Mouse (Mus musculus) thymus, postnatal 14 days (tissue): ENCODE results near the gene Prr18.
"Not testable (repeated sequence)": the region's sequence is repeated elsewhere in the genome, so short reads cannot be mapped to it uniquely, and the experiment has no call there.

Source experiments
- DNase-seq: peaks from one replicate; pipeline ENCODE4 v3.0.0; 2021

Gene Prr18

GRCm38 (mm10) chr17:8337159-8337558, at the start of gene Prr18:
TSS of gene Prr18 (plus strand) at chr17:8337459.
- not testable (repeated sequence) for DNase-seq

DNA sequence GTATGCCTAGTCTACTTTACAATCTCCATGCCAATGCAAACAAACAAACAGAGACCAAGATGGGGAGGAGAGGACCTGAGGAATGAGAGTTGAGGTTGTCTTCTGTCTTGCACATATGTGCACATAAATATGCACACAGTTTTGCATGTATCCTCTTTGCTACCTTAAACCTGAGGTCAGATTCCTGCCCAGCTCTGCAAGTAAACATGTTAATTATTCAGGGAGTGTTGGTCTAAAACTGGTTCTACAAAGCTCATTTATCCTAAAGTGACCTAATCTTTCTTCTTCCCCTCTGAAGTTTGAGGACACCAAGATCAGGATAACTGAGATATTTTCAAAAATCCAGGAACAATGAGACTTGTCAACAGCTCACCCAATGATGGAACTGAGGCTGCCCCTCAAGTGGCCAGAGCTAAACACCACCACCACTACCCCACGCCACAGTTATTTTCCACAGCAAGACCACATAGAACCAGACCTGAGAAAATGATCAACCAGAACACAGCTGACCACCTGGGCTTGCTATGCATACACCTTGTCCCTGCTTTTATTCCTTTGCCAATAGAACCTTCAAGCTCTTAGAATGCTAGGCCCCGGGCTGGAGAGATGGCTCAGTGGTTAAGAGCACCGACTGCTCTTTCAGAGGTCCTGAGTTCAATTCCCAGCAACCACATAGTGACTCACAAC, 47.1 kb upstream of the Prr18 start:
- no peak for DNase-seq

DNA sequence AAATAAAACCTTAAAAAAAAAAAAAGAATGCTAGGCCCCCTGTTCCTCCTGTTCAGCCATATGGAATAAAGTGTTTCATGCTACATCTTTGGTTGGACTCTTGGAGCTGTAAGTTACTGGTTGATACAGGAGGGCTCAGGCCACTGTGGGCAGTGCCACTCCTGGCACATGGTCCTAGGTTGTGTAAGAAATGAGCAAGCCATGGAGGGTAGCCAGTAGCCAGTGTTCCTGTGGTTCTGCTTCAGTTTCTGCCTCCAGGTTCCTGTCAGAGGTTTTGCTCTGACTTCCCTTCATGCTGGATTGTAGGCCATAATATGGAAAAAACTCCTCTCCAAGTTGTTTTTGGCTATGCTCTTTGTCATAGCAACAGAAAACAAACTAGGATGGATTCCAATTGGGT, 46.5 kb upstream of the Prr18 start:
- no peak for DNase-seq

- no peak for DNase-seq
Measured at GRCm38 (mm10) chr17:8295825-8296224, 41.4 kb upstream of the Prr18 start.

- no peak for DNase-seq
Measured at GRCm38 (mm10) chr17:8296313-8296844, 40.9 kb upstream of the Prr18 start.

DNA sequence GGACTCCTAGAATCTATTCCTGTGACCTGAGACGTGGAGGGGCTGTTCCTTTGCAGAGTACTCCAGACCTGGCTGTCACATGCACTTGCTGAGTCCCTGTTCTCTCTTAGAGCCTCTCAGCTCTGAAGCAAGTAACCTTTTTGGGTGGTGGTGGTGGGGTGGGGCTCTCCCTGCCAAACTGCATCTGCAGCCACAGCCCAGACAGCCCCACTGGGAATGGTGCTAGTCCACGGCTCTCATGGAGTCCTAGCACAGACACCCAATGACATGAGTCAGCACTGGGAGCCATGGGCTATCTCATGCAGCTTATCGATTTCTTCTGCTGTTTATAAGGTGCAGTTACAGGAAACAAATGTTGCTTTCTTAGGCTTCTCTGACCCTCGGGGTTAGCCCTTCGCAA, 39.5 kb upstream of the Prr18 start:
- DNase-seq, result no peak

DNA sequence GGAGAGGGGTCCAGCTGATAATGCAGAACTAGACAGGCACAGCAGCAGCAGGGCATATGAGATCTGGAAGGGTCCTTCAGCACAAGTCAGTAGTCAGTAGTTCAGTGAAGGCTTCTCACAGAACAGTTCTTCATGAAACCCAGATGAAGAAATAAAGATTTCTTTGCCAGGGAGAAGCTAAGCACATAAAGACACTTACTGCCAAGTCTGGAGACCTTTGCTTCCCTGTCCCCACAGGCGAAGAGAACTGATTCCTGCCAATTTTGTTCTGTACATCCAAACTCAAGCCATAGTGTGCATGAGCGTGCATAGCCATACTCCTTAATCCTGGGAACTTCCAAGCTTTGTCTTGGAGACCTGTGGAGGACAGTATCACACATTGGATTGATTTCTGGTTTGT, 39.0 kb upstream of the Prr18 start:
- DNase-seq, result no peak

DNA sequence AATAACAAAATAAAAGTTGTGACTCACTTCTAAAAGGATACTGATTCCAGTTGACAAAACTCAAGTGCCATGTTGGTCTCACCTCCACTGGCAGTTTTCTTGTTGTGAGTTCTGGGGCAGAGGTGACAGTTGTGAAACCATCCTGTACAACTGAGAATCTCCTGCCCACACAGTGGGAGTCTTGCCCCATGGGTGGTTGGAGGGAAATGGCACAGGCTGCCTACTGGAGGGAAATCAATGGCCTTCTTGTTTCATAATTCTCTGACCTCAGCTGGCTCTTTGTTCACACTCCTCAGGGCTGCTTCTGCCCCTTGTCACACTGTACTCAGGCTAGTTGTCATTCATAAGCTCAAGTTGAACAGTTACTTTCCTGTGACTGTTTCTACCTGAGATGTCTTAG, 37.7 kb upstream of the Prr18 start:
- no peak for DNase-seq

DNA sequence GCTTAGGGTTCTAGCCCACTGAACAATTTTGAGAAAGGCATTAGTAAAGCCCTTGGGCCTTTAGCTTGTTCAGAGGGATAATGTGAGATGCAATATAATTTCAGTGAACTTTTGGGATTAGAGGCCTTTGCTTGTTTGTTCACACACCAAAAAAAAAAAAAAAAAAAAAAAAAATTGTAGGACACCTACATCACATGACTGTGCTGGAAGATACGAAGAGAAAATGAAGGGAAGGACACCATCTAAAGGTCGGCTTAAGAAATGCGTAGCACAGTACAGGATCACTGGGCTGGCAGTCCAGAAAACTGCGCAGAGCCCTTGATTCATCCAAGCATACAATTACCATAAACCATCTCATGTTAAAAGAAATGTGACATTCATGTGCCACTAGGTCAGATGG, 35.7 kb upstream of the Prr18 start:
- DNase-seq, result no peak

GRCm38 (mm10) chr17:8302772-8303438, 34.4 kb upstream of the Prr18 start:
- no peak for DNase-seq

GRCm38 (mm10) chr17:8303671-8304070, 33.6 kb upstream of the Prr18 start:
- no peak for DNase-seq

- DNase-seq, result no peak
Measured at GRCm38 (mm10) chr17:8305801-8306200, 31.5 kb upstream of the Prr18 start.

- DNase-seq, result peak; percentile 97
Measured at GRCm38 (mm10) chr17:8310838-8311614, 26.2 kb upstream of the Prr18 start, which contains the start of gene Sft2d1. TSS of gene Sft2d1 (plus strand) at chr17:8311102.

GRCm38 (mm10) chr17:8311751-8312150, 25.5 kb upstream of the Prr18 start:
- DNase-seq, result no peak

DNA sequence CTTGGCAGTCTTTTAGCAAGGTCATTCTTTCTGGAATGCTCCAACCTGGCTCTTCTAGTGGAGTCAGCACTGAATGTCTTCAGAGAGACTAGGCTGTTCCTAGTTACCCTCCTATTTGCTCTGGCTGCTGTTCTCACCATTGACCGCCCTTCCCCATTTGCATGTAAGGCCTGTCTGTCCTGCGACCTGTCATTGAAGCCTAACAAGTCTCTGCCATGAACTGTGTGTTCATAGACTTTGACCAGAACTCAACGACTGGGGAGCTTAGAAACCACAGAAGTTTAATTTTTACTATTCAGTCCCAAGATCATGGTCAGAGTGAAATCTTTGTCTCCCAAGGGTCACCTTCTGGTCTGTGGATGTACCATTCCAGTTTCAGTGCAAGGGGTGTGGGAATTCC, 23.3 kb upstream of the Prr18 start:
- no peak for DNase-seq

- peak; percentile 37 for DNase-seq
Measured at GRCm38 (mm10) chr17:8316251-8316650, 21.0 kb upstream of the Prr18 start.

- not testable (repeated sequence) for DNase-seq
Measured at GRCm38 (mm10) chr17:8326877-8327276, 10.4 kb upstream of the Prr18 start.

DNA sequence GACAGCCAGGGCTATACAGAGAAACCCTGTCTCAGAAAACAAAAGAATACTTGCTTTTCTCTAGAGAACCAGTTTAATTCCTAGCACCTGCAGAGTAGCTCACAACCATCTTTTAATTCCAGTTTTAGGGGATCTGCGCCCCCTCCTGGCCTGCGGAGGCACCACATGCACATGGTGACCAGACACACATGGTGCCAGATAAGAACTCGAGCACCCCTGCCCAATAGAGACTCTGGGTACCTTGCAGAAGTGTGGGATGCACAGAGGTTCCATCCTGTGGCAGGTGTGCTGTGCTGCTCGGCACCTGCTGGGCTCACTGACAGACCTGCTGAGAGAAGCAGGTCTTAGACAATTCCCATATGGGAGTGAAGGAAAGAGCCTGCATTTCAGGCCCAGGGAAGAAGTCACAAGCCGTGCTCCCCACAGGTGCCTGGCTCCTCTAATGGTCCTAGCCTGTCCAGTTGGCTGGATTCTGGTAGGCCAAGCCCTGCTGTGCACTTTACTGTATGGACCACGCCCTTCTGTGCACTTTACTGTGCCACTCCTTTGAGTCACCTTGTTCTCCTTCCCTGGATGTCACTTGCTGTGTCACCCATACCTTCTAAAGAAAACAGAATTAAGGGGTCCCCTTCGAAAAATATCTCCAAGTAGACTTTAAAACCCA, 8.6 kb upstream of the Prr18 start:
- peak; percentile 47 for DNase-seq

DNA sequence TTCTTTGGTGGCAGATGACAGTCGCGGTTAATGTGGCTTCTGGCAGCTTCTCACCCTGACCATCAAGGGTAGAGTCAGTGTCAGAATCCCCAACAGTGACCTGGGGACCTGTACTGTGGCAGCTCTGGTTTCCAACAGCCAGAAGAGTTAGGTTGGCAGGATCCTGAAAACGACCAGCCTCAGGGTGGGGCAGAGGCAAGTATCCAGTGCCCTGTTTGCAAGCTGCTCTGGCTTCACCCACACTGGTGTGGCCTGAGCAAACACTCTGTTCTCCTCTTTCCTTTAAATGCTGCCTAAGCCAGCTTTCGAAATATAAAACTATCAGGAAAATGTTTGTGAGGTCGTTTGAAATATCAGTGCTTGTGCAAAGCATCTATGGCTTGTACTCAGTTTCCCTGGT, 6.7 kb upstream of the Prr18 start:
- no peak for DNase-seq

DNA sequence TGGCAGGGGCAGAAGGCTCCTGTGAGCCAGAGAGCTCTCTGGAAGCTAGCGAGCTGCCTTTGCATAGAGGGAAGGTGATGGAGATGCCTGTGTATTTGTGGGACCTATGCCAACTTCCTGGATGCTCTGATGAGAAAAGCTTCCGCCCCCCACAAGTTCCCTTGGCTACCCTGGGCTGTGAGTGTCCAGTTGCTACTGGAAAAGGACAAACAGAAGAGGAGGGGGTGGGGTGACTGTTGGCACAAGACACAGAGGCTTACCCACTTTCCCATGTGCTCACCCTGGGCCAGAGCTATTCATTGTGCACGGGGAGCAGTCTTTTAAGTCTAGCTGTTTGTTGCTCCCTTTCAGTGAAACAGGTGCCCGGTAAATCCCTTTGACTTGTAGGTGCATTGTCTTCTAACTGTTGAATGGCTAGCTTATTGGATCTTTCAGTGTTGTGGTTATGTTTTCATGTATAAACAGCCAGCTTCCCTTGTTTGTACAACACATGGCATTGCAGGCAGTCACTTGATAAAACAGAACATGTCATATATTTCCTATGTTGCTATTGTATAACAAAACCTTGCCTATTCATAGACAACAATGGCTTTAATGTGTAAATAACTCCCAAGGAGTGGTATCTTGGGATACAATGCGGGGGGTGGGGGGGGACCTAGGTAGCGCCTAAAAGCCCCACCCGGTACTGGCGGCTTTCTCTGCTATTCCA, 2.6 kb downstream of the Prr18 start:
- no peak for DNase-seq

GRCm38 (mm10) chr17:8340407-8341359, 3.4 kb downstream of the Prr18 start:
- DNase-seq, result peak; percentile 23
